Mouse (Mus musculus): ENCODE data around the gene Aars. TPM values are rescaled to one million over a fixed set of nuclear protein-coding genes. Genes with fewer than 3 reads are reported as not detected.

Aars gene
- 10 to 100 TPM; 20.8 to 23.0 TPM for total RNA-seq (2023)

DNA sequence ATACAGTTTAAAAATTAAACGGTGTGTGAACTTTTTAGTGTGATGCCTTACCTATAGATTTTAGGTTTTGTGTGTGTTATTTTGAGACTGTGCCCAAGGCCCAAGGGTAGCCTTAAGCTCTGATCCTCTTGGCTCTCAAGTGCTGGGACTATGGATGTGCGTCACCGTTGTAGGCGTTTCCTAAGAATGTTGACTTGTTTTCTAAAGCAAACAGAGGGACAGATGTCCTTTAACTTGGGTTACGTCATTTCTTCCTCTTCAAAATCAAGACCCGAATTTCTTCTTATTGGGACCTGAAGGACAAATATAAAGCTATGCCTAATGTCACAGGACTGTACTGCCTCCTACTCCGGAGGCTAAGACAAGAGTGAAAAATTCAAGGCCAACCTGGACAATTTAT is at the start of gene Aars:
Gene Aars, plus strand, starts transcription at position 229 of the 400 bp plus-strand sequence.

DNA sequence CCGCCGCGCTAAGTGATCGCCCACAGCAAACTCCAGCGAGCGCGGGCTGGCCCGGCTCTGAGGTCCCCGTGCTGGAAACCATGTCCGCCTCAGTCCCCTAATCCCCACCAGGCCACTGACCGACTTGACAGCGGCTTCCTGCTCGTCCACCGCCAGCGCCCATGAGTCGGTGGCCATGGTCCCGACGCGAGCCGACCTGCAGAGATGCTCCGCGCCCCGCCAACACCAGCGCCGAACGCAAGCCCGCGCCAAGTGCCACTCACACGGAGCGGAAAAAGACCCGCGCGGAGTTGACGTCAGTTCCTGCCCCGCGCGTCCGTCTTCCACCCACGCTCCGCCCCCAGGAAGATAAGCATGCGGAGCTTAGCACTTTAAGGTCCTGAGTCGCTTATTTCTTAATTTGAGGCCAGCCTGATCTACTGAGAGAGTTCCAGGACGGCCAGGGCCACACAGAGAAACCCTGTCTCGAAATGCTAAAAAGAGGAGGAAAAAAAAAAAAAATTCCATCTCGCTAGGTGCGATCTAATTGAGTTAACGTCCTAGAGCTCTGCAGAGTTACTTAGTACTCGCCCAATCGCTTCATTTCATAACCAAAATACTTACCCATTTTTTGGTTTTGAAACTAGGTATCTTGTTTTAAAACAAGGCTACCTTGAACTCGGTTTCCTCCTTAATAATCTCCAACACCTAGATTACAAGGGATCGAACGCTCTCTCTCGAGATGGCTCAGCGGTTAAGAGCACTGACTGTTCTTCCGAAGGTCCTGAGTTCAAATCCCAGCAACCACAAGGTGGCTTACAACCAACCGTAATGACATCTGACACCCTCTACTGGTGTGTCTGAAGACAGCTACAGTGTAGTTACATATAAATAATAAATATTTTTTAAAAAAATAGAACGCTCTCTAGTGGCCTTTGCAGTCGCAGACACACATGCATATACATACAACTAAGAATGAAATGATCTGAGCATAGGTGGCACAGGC is 35.1 kb upstream of the Aars start, which contains the start of gene Ddx19a:
Gene Ddx19a, minus strand, starts transcription at position 254 of the 985 bp plus-strand sequence.

GRCm38 (mm10) chr8:111031572-111031971 is 1.4 kb upstream of the Aars start, which contains the start of gene Ddx19b:
Gene Ddx19b, minus strand, starts transcription at chr8:111031751.

DNA sequence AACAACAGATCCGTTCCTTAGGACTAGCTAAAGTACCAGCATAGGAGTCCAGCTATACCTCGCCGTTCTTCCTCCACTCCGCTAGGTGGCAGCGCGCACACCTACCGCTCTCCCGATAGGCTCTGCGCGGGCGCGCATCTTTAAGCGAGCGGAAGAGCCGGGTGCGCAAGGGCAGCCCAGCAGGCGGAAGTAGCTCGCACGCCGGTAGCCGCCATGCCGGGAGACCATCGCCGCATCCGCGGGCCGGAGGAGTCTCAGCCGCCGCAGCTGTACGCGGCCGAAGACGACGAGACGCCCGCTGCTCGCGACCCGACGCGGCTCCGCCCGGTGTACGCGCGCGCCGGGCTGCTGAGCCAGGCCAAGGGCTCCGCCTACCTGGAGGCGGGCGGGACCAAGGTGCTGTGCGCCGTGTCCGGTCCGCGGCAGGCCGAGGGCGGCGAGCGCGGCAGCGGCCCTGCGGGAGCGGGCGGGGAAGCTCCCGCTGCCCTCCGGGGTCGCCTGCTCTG is 23.3 kb downstream of the Aars start, which contains the start of gene Exosc6:
Gene Exosc6, plus strand, starts transcription at position 182 of the 506 bp plus-strand sequence.

GRCm38 (mm10) chr8:111092326-111092725 is 59.4 kb downstream of the Aars start, which contains the start of gene Clec18a:
Gene Clec18a, minus strand, starts transcription at chr8:111092426.

DNA sequence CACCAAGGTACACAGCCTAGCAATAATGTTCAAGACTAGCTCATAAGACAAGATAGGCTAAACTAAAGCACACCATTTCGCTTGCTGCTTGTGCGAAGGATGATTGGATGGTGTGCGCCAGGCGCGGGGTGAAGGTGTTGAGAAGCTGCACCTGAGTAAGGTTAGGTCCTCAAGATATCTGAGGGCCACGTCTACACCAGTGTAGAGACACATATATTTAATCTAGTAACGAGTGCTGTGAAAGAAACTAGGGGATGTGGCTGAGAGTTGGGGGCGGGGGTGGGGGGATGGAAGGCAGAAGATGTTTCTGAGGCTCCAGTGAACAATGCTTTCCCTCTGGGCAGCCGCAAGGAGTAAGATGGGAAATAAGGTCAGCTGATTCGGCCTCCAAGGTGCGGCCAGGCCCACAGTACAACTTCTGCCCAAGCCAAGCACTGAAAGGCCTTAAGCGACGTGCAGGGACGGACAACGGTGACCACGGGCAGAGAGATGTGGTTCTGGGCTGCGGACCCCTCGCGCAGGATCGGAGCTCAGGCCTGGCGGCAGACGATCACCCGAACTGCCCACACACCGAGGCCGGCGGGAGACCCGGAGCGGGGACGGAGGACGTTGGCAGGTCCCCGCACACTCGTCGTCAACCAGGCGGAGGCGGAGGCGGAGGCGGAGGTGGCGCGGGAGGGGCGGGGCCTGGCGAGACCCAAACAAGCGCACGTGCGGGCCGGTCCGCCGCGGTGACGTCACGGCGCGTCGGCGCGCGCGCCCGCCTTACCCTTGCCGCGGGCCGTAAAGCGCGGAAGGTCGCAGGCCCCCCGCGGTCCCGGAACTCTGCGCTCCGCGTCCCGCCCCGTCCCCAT is 61.1 kb downstream of the Aars start, which contains the start of gene Pdpr:
Gene Pdpr, plus strand, starts transcription at position 766 of the 854 bp plus-strand sequence.

Other genes with a start within 250 kb of the Aars start
- gene Il34, start 227.2 kb upstream of the Aars start, total RNA-seq (2023): not detected
- gene Cog4, start 186.5 kb upstream of the Aars start, total RNA-seq (2023): 10 to 100 TPM; 37.8 to 55.2 TPM
- 10 to 100 TPM; 79.1 to 85.2 TPM for gene Sf3b3, start 186.4 kb upstream of the Aars start, total RNA-seq (2023)
- 1 to 10 TPM; 6.4 to 7.0 TPM for gene Fuk, start 130.7 kb upstream of the Aars start, total RNA-seq (2023)
- 10 to 100 TPM; 31.1 to 34.4 TPM for gene St3gal2, start 113.2 kb upstream of the Aars start, total RNA-seq (2023)
- 10 to 100 TPM; 45.1 to 45.9 TPM for gene Ddx19a, start 35.3 kb upstream of the Aars start, total RNA-seq (2023)
- gene Ddx19b, start 1.4 kb upstream of the Aars start, total RNA-seq (2023): 1 to 10 TPM; 8.2 to 8.6 TPM
- gene Exosc6, start 23.2 kb downstream of the Aars start, total RNA-seq (2023): 1 to 10 TPM; 2.7 to 3.9 TPM
- not detected for gene Clec18a, start 59.3 kb downstream of the Aars start, total RNA-seq (2023)
- gene Pdpr, start 61.5 kb downstream of the Aars start, total RNA-seq (2023): 10 to 100 TPM; 18.9 to 20.1 TPM
- gene Glg1, start 226.1 kb downstream of the Aars start, total RNA-seq (2023): 10 to 100 TPM; 88.6 to 89.0 TPM

Data from monocyte, adult 59 days (primary cell).